Mouse (Mus musculus) CH12.LX (cell line): Measurements from ENCODE around the gene Srpx. TPM values are rescaled to one million over a fixed set of nuclear protein-coding genes. Genes with fewer than 3 reads are reported as not detected.

ENCODE experiments used
- DNase-seq: peaks from one replicate; pipeline ENCODE4 v3.0.0-alpha.2; 2013; ENCODE audit errors: extremely low read depth
- H3K27ac ChIP-seq: 2 replicates; pipeline ENCODE4 v1.5.1; 2012; ENCODE audit warnings: low read depth, mild to moderate bottlenecking, control low read depth, moderate library complexity; ENCODE audit not compliant: insufficient read depth
- H3K27me3 ChIP-seq: replicated peaks from 2 replicates; pipeline ENCODE3; 2012; ENCODE audit warnings: inconsistent platforms
- H3K36me3 ChIP-seq, 2 experiments: replicated peaks in 1 of 2; 2 replicates each; pipeline versions ENCODE3 to v1.6.1; 2012; ENCODE audit warnings: inconsistent platforms in 1 of 2, low read length in 1 of 2, mild to moderate bottlenecking in 1 of 2, mixed read lengths in 1 of 2, moderate library complexity in 1 of 2; ENCODE audit not compliant: control insufficient read depth in 1 of 2, insufficient read depth in 1 of 2
- H3K4me1 ChIP-seq, 2 experiments: 2 replicates each; pipeline ENCODE4 v1.6.1; 2012; ENCODE audit warnings: inconsistent platforms in 1 of 2, moderate library complexity in 1 of 2; ENCODE audit not compliant: insufficient read depth in 2 of 2, control insufficient read depth in 1 of 2
- H3K4me2 ChIP-seq: 2 replicates; pipeline ENCODE4 v1.6.1; 2012; ENCODE audit warnings: low read depth, mild to moderate bottlenecking, control low read depth; ENCODE audit not compliant: poor library complexity, insufficient read depth, severe bottlenecking
- H3K4me3 ChIP-seq, 3 experiments: fragments of 150-350 bp in 1 of 3; sonication (generic) in 1 of 3; replicated peaks in 1 of 3; 2 replicates each; pipeline versions ENCODE3 to v1.5.1; 2011 to 2012; ENCODE audit warnings: low read depth in 2 of 3, low read length in 2 of 3, mild to moderate bottlenecking in 2 of 3, moderate library complexity in 2 of 3, control low read depth in 1 of 3, improper control_type of control experiment in 1 of 3, inconsistent platforms in 1 of 3, mixed read lengths in 1 of 3; ENCODE audit not compliant: poor library complexity in 1 of 3
- H3K79me2 ChIP-seq: replicated peaks from 2 replicates; pipeline ENCODE4 v1.6.1; 2012; ENCODE audit warnings: mild to moderate bottlenecking, moderate library complexity; ENCODE audit not compliant: control insufficient read depth, poor library complexity, insufficient read depth, severe bottlenecking; ENCODE audit errors: extremely low read depth
- H3K9ac ChIP-seq: 2 replicates; pipeline ENCODE4 v1.6.1; 2012; ENCODE audit warnings: low read depth, mild to moderate bottlenecking, control low read depth, moderate library complexity; ENCODE audit not compliant: insufficient read depth
- H3K9me3 ChIP-seq: replicated peaks from 2 replicates; pipeline ENCODE3; 2012; ENCODE audit warnings: low read length, inconsistent platforms, mixed read lengths
- CHD1 ChIP-seq: IDR thresholded peaks from 2 replicates; pipeline ENCODE4 v1.6.1; 2012; ENCODE audit warnings: low read depth, low read length, improper control_type of control experiment, inconsistent platforms
- CHD2 ChIP-seq: IDR thresholded peaks from 2 replicates; pipeline ENCODE4 v1.6.1; 2011; ENCODE audit warnings: low read length, improper control_type of control experiment
- CTCF ChIP-seq, 2 experiments: IDR thresholded peaks in 1 of 2; conservative IDR thresholded peaks in 1 of 2; 2 replicates each; pipeline ENCODE4 v1.5.1; 2011 to 2012; ENCODE audit warnings: low read depth in 2 of 2, low read length in 2 of 2, improper control_type of control experiment in 1 of 2, inconsistent platforms in 1 of 2, mild to moderate bottlenecking in 1 of 2, moderate library complexity in 1 of 2
- ELF1 ChIP-seq: IDR thresholded peaks from 2 replicates; pipeline ENCODE4 v1.6.1; 2014; ENCODE audit warnings: low read depth, mild to moderate bottlenecking, inconsistent platforms, low read length, improper control_type of control experiment
- EP300 ChIP-seq: IDR thresholded peaks from 2 replicates; pipeline ENCODE4 v1.6.1; 2011; ENCODE audit warnings: low read length, improper control_type of control experiment
- ETS1 ChIP-seq: conservative IDR thresholded peaks from 2 replicates; pipeline ENCODE4 v1.6.1; 2012; ENCODE audit warnings: low read depth, mild to moderate bottlenecking, inconsistent platforms, low read length, improper control_type of control experiment, moderate library complexity
- KAT2A ChIP-seq: IDR thresholded peaks from 2 replicates; pipeline ENCODE4 v1.6.1; 2012; ENCODE audit warnings: low read length, improper control_type of control experiment, inconsistent platforms; ENCODE audit not compliant: insufficient replicate concordance
- MAX ChIP-seq: IDR thresholded peaks from 2 replicates; pipeline ENCODE4 v1.6.1; 2011; ENCODE audit warnings: low read length, improper control_type of control experiment
- MXI1 ChIP-seq: IDR thresholded peaks from 2 replicates; pipeline ENCODE4 v1.6.1; 2011; ENCODE audit warnings: mild to moderate bottlenecking, low read depth, low read length, improper control_type of control experiment
- MYC ChIP-seq: IDR thresholded peaks from 2 replicates; pipeline ENCODE4 v1.6.1; 2011; ENCODE audit warnings: low read depth, mild to moderate bottlenecking, improper control_type of control experiment, low read length
- NELFE ChIP-seq: IDR thresholded peaks from 2 replicates; pipeline ENCODE4 v1.6.1; 2011; ENCODE audit warnings: low read depth, low read length, improper control_type of control experiment
- NRF1 ChIP-seq: IDR thresholded peaks from 2 replicates; pipeline ENCODE4 v1.6.1; 2014; ENCODE audit warnings: low read depth, mild to moderate bottlenecking, inconsistent platforms, low read length, improper control_type of control experiment, moderate library complexity
- POLR2AphosphoS2 ChIP-seq: IDR thresholded peaks from 2 replicates; pipeline ENCODE4 v1.6.1; 2011; ENCODE audit warnings: low read depth, low read length, improper control_type of control experiment
- RAD21 ChIP-seq: IDR thresholded peaks from 2 replicates; pipeline ENCODE4 v1.6.1; 2011; ENCODE audit warnings: low read depth, mild to moderate bottlenecking, low read length, improper control_type of control experiment, moderate library complexity
- TCF12 ChIP-seq: IDR thresholded peaks from 2 replicates; pipeline ENCODE4 v1.6.1; 2014; ENCODE audit warnings: low read depth, mild to moderate bottlenecking, inconsistent platforms, low read length, improper control_type of control experiment
- UBTF ChIP-seq: IDR thresholded peaks from 2 replicates; pipeline ENCODE4 v1.6.1; 2012; ENCODE audit warnings: low read depth, mild to moderate bottlenecking, inconsistent platforms, low read length, improper control_type of control experiment, moderate library complexity
- dilution Hi-C: fragments of 300-500 bp; cut with MboI; formaldehyde crosslinking; loops from 2 replicates; pipeline ENCODE4 v1.14.3; 2020; ENCODE audit warnings: low sequenced_read_pairs; ENCODE audit not compliant: extremely low pct_unique_long_range_greater_than_20kb, extremely low pct_ligation_motif_present
- in situ Hi-C: fragments of 300-500 bp; cut with MboI; formaldehyde crosslinking; loops from 3 replicates; pipeline ENCODE4 v1.14.3; 2019; ENCODE audit warnings: low sequenced_read_pairs, low pct_ligation_motif_present, low pct_unique_long_range_greater_than_20kb, mixed read lengths
- polyA plus RNA-seq: library from polyadenylated mRNA; unstranded; fragments of >175 nt; gene quantifications from 2 replicates; pipeline ENCODE4 v1.2.1, GENCODE M21; 2012; ENCODE audit warnings: low read depth; ENCODE audit not compliant: insufficient read length
- total RNA-seq, 2 experiments: library from RNA; depleted of rRNA; stranded (reverse); fragments of 300-350 nt in 1 of 2; fragments of >200 nt in 1 of 2; gene quantifications; 2 replicates each; pipeline ENCODE4 v1.2.3; 2012 to 2014

Gene Srpx
- total RNA-seq (2012; rRNA removed) = not detected in 2 replicates
- not detected in 2 replicates for total RNA-seq (2014; rRNA removed)
- not detected in 2 replicates for polyA plus RNA-seq

DNA sequence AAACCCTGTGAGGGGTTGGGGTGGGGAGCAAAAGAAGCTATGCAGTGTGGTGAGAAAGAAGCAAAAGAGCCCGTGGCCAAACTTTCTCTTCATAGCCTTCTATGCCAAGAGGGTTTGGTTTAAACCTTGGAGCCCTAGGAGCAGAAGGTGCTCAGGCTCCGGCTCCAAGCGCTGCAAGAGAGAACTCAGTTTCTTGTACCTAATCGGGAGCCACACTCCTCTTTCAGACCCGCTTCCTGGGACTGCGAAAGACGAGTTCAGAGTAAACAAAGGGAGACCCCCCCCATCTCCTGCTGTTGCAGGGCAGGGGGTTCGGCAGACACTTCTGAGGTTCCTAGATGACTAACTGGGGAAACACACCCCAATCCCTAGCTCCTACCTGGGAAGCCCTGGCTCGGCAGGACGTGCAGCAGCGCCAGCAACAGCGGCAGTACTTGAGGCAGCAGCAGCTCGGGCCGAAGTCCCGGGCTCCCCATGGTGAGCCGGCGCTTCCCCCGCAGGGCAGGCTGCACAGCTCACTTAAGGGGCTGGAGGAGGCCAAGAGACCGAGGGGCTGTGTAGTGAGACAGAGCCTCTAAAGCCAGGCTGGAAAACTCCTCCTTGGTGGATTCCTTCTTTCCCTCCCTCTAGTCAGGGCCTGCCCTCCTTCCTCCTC, at the start of gene Srpx:
Gene Srpx (minus strand): TSS at position 645 of the 655 bp plus-strand sequence.
- in situ Hi-C loops (no loop called here), dilution Hi-C loops (no loop called here)
- H3K36me3 ChIP-seq = no peaks in the 10 kb centered on the region
- H3K79me2 ChIP-seq = no peaks in the 10 kb centered on the region
- H3K9me3 ChIP-seq = no peaks in the 10 kb centered on the region
- H3K4me3 ChIP-seq = no peak within 1 kb of the TSS
- H3K4me2 ChIP-seq = no peak within 1 kb of the TSS
- no peak for TF ChIP-seq NELFE
- no peak for TF ChIP-seq MAX
- no peak for TF ChIP-seq EP300
- TF ChIP-seq RAD21 = no peak
- no peak for TF ChIP-seq CHD1
- TF ChIP-seq MYC = no peak
- no peak for TF ChIP-seq ELF1
- TF ChIP-seq TCF12 = no peak
- no peak for TF ChIP-seq MXI1
- no peak for TF ChIP-seq ETS1
- no peak for TF ChIP-seq NRF1
- TF ChIP-seq KAT2A = no peak
- H3K27me3 ChIP-seq = no peaks in the 10 kb centered on the region
- no peak within 1 kb of the TSS for H3K27ac ChIP-seq
- no peaks in the 10 kb centered on the region for H3K4me1 ChIP-seq
- DNase-seq = no peak
- no peak within 1 kb of the TSS for H3K9ac ChIP-seq

DNA sequence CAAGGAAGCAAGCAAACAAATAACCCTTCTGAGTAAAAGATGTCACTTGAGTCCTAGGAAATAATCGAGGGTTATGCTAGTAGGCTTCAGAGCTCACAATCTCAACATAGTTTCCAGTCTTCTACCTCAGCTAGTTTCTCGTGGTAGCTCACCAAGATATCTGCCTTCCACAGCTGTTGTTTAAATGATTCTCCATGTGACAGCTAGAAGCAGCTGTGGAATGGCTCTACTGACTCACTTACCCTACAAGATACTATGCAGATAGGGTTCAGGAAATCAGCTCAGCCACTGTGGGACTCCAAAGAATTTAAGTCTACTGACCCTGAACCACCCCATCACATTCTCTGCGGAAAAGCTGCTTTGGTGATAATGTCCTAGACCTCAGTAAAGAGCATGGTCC, 34.9 kb upstream of the Srpx start:
- no peaks in the 10 kb centered on the region for H3K9me3 ChIP-seq
- H3K27ac ChIP-seq = no peak overlapping the region
- no peak overlapping the region for H3K9ac ChIP-seq
- no peaks in the 10 kb centered on the region for H3K27me3 ChIP-seq
- no peaks in the 10 kb centered on the region for H3K36me3 ChIP-seq
- no peak for DNase-seq
- TF ChIP-seq POLR2AphosphoS2 = no peak
- TF ChIP-seq TCF12 = no peak
- no peak for TF ChIP-seq CHD2
- TF ChIP-seq EP300 = no peak
- in situ Hi-C loops (no loop called here), dilution Hi-C loops (no loop called here)
- no peak overlapping the region for H3K4me3 ChIP-seq
- H3K4me1 ChIP-seq = no peaks in the 10 kb centered on the region
- no peak overlapping the region for H3K4me2 ChIP-seq
- no peaks in the 10 kb centered on the region for H3K79me2 ChIP-seq

DNA sequence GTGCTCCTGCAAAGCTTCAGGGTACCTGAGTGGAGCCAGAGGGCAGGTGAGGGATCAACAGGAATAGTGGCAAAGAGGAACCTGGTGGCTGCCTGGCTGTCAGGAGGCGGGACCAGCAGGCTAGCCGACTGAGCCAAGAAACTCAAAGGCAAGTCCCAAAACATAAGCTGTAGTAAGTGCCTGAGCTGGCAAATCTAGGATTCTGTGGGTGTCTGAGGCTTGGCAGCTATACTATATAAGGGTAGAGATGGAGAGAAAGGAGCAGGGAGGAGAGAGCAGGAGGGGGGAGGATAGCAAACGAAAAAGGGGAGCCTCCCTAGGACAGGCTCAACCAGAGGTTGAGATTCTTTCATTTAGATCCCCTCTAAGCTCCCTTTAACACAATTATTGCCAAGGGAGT, 1.7 kb downstream of the Srpx start:
- no peaks in the 10 kb centered on the region for H3K79me2 ChIP-seq
- no peak overlapping the region for H3K27ac ChIP-seq
- in situ Hi-C loops = no loop called here
- TF ChIP-seq UBTF = no peak
- no peak for TF ChIP-seq CTCF (conservative IDR thresholded peaks at IDR 0.05 in 1 of 2, IDR thresholded peaks at IDR 0.05 in 1 of 2; ENCODE audit: low read depth in 2 of 2, low read length in 2 of 2)
- H3K36me3 ChIP-seq = no peaks in the 10 kb centered on the region
- H3K9ac ChIP-seq = no peak overlapping the region
- DNase-seq = no peak
- no peak overlapping the region for H3K4me2 ChIP-seq
- dilution Hi-C loops = no loop called here
- no peak overlapping the region for H3K4me3 ChIP-seq
- no peaks in the 10 kb centered on the region for H3K4me1 ChIP-seq
- no peaks in the 10 kb centered on the region for H3K27me3 ChIP-seq
- no peaks in the 10 kb centered on the region for H3K9me3 ChIP-seq
